Mouse (Mus musculus): ENCODE data around the gene Slc29a3.

Gene Slc29a3

GRCm38 (mm10) chr10:60752040-60753020 is at the start of gene Slc29a3:
Gene Slc29a3, minus strand, starts transcription at chr10:60752794.
- DNase-seq (ENCODE audit: low spot score): peak; percentile 98

DNA sequence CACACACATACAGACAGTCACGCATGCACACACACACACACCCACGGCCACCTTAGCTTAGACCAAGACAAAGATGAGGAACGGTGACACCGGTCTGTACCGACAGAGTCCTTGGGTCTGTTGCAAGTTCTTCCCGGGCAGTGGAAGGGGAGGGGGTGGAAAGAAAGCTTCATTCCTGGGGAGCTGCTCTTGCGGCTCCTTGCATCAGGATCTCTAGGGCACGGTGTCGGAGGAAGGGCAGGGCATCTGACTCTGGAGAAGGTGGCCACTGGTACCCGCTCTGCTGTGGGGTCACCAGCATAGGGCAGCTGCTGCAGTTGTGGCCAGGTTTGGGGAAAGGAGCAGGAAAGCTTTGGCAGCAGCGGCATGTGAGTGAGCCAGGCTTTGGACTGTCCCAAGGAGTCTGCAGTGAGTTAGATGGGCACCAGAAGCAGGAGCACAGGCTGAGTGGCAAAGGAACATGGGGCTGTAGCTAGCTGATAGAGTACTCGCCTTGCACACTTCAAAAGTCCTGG is 49.4 kb upstream of the Slc29a3 start:
- DNase-seq (ENCODE audit: low spot score): no peak

- DNase-seq (ENCODE audit: low spot score): no peak
These were observed 48.7 kb upstream of the Slc29a3 start for GRCm38 (mm10) chr10:60801168-60801897.

GRCm38 (mm10) chr10:60800295-60801167 is 47.9 kb upstream of the Slc29a3 start:
- DNase-seq (ENCODE audit: low spot score): no peak

DNA sequence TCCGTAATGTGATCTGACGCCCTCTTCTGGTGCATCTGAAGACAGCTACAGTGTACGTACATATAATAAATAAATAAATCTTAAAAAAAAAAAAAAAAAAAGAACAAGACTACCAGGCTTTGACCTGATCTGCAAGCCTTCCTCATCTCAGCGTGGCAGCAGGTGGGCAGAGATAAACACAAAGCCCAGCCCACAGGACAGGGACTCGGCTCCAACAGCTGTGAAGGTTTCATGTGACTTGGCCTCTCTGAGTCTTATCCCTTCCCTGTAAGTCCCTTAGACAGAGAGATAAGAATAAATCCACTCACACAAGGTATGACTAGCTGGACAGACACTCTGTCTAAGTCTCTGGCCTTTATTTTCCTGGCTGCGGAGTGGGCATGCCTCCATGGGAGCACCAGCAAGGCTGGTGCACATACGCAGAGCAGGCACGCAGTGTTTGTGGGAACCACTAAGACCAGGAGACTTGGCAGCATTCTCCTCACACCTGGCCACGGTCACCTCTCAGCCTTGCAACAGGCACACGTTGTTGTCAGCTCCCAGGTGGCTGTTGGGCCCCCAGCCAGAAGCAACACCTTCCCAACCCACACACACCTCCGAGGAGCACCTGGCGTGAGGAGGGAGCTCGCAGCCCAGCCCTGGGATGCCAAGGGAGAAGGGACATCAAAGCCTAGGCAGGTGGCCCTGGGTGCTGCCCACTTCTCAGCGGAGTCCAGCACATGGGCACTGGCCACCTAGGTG is 45.3 kb upstream of the Slc29a3 start:
- no peak for DNase-seq (ENCODE audit: low spot score)

GRCm38 (mm10) chr10:60796474-60796873 is 43.9 kb upstream of the Slc29a3 start:
- no peak for DNase-seq (ENCODE audit: low spot score)

DNA sequence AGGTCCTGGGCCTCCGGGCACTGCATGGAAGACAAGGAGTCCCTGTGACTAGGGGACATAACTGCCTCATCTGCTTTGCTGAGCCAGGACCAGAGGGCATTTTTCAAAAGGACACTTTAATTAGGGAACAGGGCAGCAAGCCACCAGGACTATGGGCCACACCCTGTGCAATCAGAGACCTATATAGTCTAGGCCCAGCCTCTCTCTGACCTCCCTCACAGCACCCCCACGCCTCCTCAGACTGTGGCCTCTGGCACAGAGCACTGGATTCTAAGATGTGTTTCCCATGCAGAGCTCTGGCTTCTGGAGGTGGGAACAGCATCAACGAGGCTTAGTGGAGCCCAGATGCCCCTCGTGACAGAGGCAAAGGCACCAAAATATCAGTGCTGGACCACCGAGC is 43.4 kb upstream of the Slc29a3 start:
- no peak for DNase-seq (ENCODE audit: low spot score)

DNA sequence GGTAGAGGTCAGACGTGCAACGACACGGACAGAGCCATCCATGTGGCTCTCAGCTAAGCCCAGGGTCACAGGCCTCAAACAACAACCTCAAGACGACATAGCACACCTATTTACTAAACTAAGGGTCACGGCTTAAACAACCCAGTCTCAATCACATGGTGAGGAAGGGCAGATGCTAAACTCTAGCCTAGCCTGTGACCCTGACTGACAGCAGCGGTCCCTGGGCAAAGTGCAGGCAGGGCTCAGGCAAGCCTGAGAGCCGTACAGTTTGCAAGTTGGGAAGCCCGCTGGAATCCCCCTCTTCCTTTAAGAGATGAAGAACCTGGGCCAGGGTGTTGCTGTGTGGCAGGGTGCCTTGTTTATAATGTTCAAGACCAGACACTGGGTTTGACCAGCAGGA is 42.2 kb upstream of the Slc29a3 start:
- DNase-seq (ENCODE audit: low spot score): peak; percentile 25

- peak; percentile 50 for DNase-seq (ENCODE audit: low spot score)
These were observed 41.8 kb upstream of the Slc29a3 start for GRCm38 (mm10) chr10:60794374-60794773.

- peak; percentile 55 for DNase-seq (ENCODE audit: low spot score)
These were observed 40.2 kb upstream of the Slc29a3 start for GRCm38 (mm10) chr10:60792841-60793240.

GRCm38 (mm10) chr10:60792365-60792764 is 39.8 kb upstream of the Slc29a3 start:
- DNase-seq (ENCODE audit: low spot score): peak; percentile 32

DNA sequence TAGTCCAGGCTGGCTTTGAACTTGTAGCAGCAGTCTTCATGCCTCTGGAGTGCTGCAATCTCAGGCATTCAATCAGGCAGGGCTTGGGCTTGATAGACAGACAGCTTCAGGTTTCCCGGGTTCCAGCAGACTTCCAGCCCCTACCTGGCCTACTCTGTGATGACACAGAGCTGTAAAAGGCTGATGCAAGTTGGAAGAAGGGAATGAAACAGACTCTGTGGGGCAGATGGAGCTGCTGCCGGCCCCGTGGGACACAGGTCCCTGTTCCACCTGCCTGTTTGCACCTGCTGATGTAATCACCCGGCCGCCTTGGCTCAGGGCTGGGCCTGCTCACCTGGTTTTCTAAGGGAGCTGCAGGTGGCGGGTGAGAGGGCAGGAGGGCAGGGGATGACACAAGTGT is 38.3 kb upstream of the Slc29a3 start:
- DNase-seq (ENCODE audit: low spot score): no peak

- DNase-seq (ENCODE audit: low spot score): no peak
These were observed 34.9 kb upstream of the Slc29a3 start for GRCm38 (mm10) chr10:60787303-60788074.

GRCm38 (mm10) chr10:60783608-60784007 is 31.0 kb upstream of the Slc29a3 start:
- DNase-seq (ENCODE audit: low spot score): no peak

GRCm38 (mm10) chr10:60779628-60780027 is 27.0 kb upstream of the Slc29a3 start:
- DNase-seq (ENCODE audit: low spot score): peak; percentile 87

DNA sequence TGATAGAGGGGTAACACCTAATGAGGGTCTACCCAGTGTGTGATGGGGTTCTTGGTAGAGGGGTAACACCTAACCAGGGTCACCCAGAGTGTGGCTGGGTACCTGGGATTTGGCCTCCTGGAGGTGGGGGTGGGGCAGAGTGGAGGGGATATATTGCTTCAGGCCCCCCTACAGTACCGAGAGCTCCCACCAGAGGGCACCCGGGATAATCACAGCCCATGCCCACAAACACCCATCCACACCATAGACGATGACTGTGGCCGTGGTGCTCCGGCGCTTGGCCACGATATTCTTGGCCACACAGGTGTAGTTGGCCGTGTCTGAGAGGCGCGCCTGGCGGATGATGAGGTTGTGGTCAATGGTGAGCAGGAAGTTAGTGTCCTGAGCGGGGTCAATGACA is 25.9 kb upstream of the Slc29a3 start:
- DNase-seq (ENCODE audit: low spot score): peak; percentile 65

GRCm38 (mm10) chr10:60775473-60775872 is 22.9 kb upstream of the Slc29a3 start:
- peak; percentile 45 for DNase-seq (ENCODE audit: low spot score)

DNA sequence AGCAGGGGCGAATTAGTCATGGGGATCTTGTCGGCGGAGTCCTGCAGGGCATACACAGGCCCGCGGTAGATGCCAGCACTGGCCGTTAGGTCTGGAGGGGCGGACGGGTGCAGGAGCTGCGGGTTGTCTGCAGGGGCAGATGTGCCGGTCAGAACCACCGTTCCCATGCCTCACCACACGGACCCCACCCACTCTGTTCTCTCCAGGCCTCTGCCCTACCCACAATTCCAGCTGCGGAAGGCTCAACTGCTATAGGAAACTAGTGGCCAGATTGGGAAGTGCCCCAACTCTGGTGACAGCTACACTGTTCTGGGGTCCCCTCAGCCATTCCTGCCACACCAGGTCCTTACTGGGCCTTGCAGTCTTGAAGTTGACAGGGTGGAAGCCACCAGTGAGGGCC is 22.0 kb upstream of the Slc29a3 start:
- DNase-seq (ENCODE audit: low spot score): no peak

GRCm38 (mm10) chr10:60770855-60771254 is 18.3 kb upstream of the Slc29a3 start:
- DNase-seq (ENCODE audit: low spot score): no peak

DNA sequence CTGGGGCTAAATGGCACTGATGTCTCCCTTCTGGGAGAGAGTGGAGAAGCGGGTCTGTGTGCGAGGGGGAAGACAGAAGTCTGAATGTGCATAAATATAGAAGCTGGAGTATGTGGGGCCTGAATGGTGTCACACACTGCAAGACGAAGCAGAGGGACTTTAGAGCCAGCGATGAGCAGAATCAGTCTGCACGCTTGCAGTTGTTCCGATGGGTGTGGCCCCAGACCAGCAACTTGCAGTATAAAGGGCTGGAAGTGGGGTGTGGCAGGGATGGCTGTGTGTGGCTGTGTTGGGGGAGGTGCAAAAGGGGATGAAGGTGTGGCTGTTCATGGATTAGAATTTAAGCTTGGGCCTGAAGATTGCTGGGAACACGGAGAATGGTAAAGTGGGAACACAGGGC is 16.0 kb upstream of the Slc29a3 start:
- DNase-seq (ENCODE audit: low spot score): no peak

All from embryo, embryonic 10.5 days (tissue).